ENCODE assay signal across 8 mouse cellular contexts in the genomic region with DNA sequence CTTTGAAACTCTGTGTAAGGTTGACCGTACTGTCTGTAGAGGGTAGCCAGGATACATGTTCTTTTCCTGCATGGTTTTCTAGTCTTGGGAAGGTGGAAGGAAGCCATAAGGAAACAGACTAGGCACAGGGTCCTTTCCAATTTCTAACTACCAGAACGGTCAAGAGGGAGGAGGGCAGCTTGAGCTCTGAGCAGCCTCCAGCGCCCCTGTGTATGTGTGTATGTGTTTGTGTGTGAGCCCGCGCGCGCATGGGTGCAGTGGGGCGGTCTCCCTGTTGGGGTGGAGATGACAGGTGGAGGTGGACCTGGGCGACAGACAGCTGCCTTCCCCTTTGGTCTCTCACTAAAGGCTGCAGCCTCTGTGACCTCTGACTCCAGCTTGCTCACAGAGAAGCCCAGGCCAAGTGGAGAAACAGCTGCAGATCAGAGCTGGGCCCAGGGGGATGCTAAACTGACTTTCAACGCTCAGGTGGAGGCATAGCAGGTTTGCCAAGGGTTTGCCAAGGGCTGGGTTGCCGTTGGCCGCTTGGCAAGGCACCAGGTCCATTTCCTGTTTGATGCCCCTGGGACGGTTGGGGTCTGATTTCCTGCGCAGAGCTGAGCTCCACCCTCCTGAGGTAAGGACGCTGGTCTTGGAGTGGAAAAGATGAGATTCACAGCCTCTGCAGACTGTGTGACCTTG. TPM values are rescaled to one million over a fixed set of nuclear protein-coding genes. Genes with fewer than 3 reads are reported as not detected.
DNase-seq lines count a peak whose midpoint lies in the region; ATAC-seq and TF ChIP-seq lines count a peak whose summit lies in the region.

No protein-coding gene starts in this region.

- peaks cover 28% of the 10 kb centered on the region for H3K27me3 ChIP-seq in G1E (ENCODE audit: insufficient read depth, low read length)
- H3K27me3 ChIP-seq in intestine, embryonic 14.5 days (replicated peaks; ENCODE audit: control insufficient read depth, insufficient read depth, low read length) = 0 out of 2 replicates have a peak, but pooled peaks cover 3% of the 10 kb centered on the region
- no peaks in the 10 kb centered on the region for H3K27me3 ChIP-seq in lung, embryonic 14.5 days (ENCODE audit: insufficient read depth, low read length)
- H3K27me3 ChIP-seq in neural tube, embryonic 14.5 days (ENCODE audit: control insufficient read depth, insufficient read depth, low read length) = no peaks in the 10 kb centered on the region

- no peak overlapping the region for H3K27ac ChIP-seq in intestine, embryonic 14.5 days (ENCODE audit: low read depth)
- H3K27ac ChIP-seq in lung, embryonic 14.5 days (ENCODE audit: low read depth) = no peak overlapping the region; the same call in 1 of the 2 replicates
- no peak overlapping the region for H3K27ac ChIP-seq in neural tube, embryonic 14.5 days (ENCODE audit: low read depth, low read length)

- 38% methylated on average over 15 of the region's 15 CpGs for WGBS in intestine, embryonic 14.5 days
- 31% methylated on average over 15 of the region's 15 CpGs for WGBS in lung, embryonic 14.5 days
- WGBS in neural tube, embryonic 14.5 days = 16% methylated on average over 15 of the region's 15 CpGs

- DNase-seq in 416B (ENCODE audit: low read depth) (peak; percentile 42), G1E (ENCODE audit: low spot score) (no peak)
- peak; percentile 63 for DNase-seq in gastrocnemius, postnatal 14 days
- peak; percentile 56 for DNase-seq in intestine, embryonic 14.5 days (ENCODE audit: low spot score)
- DNase-seq in lung, embryonic 14.5 days = no peak
- no peak for DNase-seq in layer of hippocampus, postnatal 25 days (ENCODE audit: extremely low spot score in 1 of 2, low spot score in 1 of 2)
- no peak for DNase-seq in retina, embryonic 14.5 days (ENCODE audit: low spot score)

- peaks cover 40% of the 10 kb centered on the region for H3K4me1 ChIP-seq in G1E (ENCODE audit: insufficient read depth, low read depth, low read length)
- H3K4me1 ChIP-seq in intestine, embryonic 14.5 days (replicated peaks; ENCODE audit: control insufficient read depth, insufficient read depth, low read length) = peaks cover 27% of the 10 kb centered on the region
- peaks cover 16% of the 10 kb centered on the region for H3K4me1 ChIP-seq in lung, embryonic 14.5 days (ENCODE audit: insufficient read depth)
- peaks cover 34% of the 10 kb centered on the region for H3K4me1 ChIP-seq in neural tube, embryonic 14.5 days (ENCODE audit: control insufficient read depth, insufficient read depth, low read length)

- H3K4me3 ChIP-seq in G1E (ENCODE audit: low read depth, low read length) = peak overlapping the region; percentile 79
- peak overlapping the region; percentile 84 for H3K4me3 ChIP-seq in intestine, embryonic 14.5 days (ENCODE audit: low read depth, low read length)
- H3K4me3 ChIP-seq in lung, embryonic 14.5 days (ENCODE audit: low read depth, low read length) = peak overlapping the region; percentile 83
- peak overlapping the region; percentile 60 for H3K4me3 ChIP-seq in neural tube, embryonic 14.5 days (ENCODE audit: low read depth, low read length)

- no peaks in the 10 kb centered on the region for H3K9me3 ChIP-seq in G1E (replicated peaks)
- H3K9me3 ChIP-seq in intestine, embryonic 14.5 days (ENCODE audit: control insufficient read depth, low read length) = no peaks in the 10 kb centered on the region
- H3K9me3 ChIP-seq in lung, embryonic 14.5 days (ENCODE audit: low read depth, low read length) = no peaks in the 10 kb centered on the region
- H3K9me3 ChIP-seq in neural tube, embryonic 14.5 days (ENCODE audit: control insufficient read depth, low read length) = no peaks in the 10 kb centered on the region

- peak overlapping the region; percentile 92 for H3K4me2 ChIP-seq in intestine, embryonic 14.5 days (ENCODE audit: low read length)
- peak overlapping the region; percentile 93 for H3K4me2 ChIP-seq in lung, embryonic 14.5 days
- H3K4me2 ChIP-seq in neural tube, embryonic 14.5 days (ENCODE audit: low read depth, low read length) = peak overlapping the region; percentile 87

- no peak for ATAC-seq in G1E (ENCODE audit: extremely low read depth, insufficient number of reproducible peaks, low FRiP score, poor library complexity, severe bottlenecking)
- no peak for ATAC-seq in intestine, embryonic 14.5 days (replicated peaks; ENCODE audit: low FRiP score, low TSS enrichment, low read depth)
- ATAC-seq in lung, embryonic 14.5 days (ENCODE audit: insufficient read depth) = no peak
- ATAC-seq in neural tube, embryonic 14.5 days (ENCODE audit: low read depth) = no peak

- TF ChIP-seq CTCF in G1E (IDR thresholded peaks at IDR 0.05; ENCODE audit: low read depth, low read length) = no peak
- no peak for TF ChIP-seq CTCF in lung, embryonic 14.5 days (IDR thresholded peaks at IDR 0.05; ENCODE audit: low read depth)

- peaks cover 37% of the 10 kb centered on the region for H3K36me3 ChIP-seq in G1E (replicated peaks)
- no peaks in the 10 kb centered on the region for H3K36me3 ChIP-seq in intestine, embryonic 14.5 days (ENCODE audit: control insufficient read depth, insufficient read depth, low read length)
- H3K36me3 ChIP-seq in lung, embryonic 14.5 days (ENCODE audit: insufficient read depth) = no peaks in the 10 kb centered on the region
- H3K36me3 ChIP-seq in neural tube, embryonic 14.5 days (ENCODE audit: control insufficient read depth, insufficient read depth, low read length) = no peaks in the 10 kb centered on the region

- intact Hi-C loops in gastrocnemius, postnatal 14 days (cut with DNase I; ENCODE audit: low total_unique reads) = no loop called here

- peak overlapping the region; percentile 94 for H3K9ac ChIP-seq in intestine, embryonic 14.5 days (ENCODE audit: low read length)
- peak overlapping the region; percentile 89 for H3K9ac ChIP-seq in lung, embryonic 14.5 days
- peak overlapping the region; percentile 74; the same call in 1 of the 2 replicates for H3K9ac ChIP-seq in neural tube, embryonic 14.5 days (replicated peaks; ENCODE audit: low read depth, low read length)

RNA-seq across cellular contexts. Expression of gene Trak1, which starts 1.2 kb away (rescaled TPM):
- 35.3 and 35.7 TPM in 2 replicates for total RNA-seq in G1E (2014; fragmentation: Nextera tagmentation)
- 13.6 and 14.6 TPM in 2 replicates for total RNA-seq in G1E (2017)
- polyA plus RNA-seq in G1E (2012) = 20.2 and 21.3 TPM in 2 replicates
- total RNA-seq in gastrocnemius, postnatal 14 days (2021) = 100 to 1,000 TPM; 167 to 178 TPM
- polyA plus RNA-seq in intestine, embryonic 14.5 days (2014; fragmentation: Nextera tagmentation; extraction: Ambion mirVana) = 23.4 and 26.1 TPM in 2 replicates
- 20.8 and 20.9 TPM in 2 replicates for polyA plus RNA-seq in lung, embryonic 14.5 days (2014; fragmentation: Nextera tagmentation; extraction: Ambion mirVana)
- polyA plus RNA-seq in neural tube, embryonic 14.5 days (2014; fragmentation: Nextera tagmentation; extraction: Ambion mirVana) = 58.6 and 60.0 TPM in 2 replicates
- total RNA-seq in layer of hippocampus, postnatal 25 days (2021) = 100 to 1,000 TPM; 223 to 246 TPM

RNA-seq across cellular contexts. Expression of gene Ulk4, which starts 21.6 kb away (rescaled TPM):
- total RNA-seq in G1E (2014; fragmentation: Nextera tagmentation) (1.3 and 1.6 TPM in 2 replicates), G1E (2017) (3.2 and 3.8 TPM in 2 replicates)
- 0.52 and 0.64 TPM in 2 replicates for polyA plus RNA-seq in G1E (2012)
- total RNA-seq in gastrocnemius, postnatal 14 days (2021) = under 1 TPM; 0.31 to 0.41 TPM
- 113 and 122 TPM in 2 replicates for polyA plus RNA-seq in intestine, embryonic 14.5 days (2014; fragmentation: Nextera tagmentation; extraction: Ambion mirVana)
- 123 and 125 TPM in 2 replicates for polyA plus RNA-seq in lung, embryonic 14.5 days (2014; fragmentation: Nextera tagmentation; extraction: Ambion mirVana)
- polyA plus RNA-seq in neural tube, embryonic 14.5 days (2014; fragmentation: Nextera tagmentation; extraction: Ambion mirVana) = 65.5 and 86.7 TPM in 2 replicates
- total RNA-seq in layer of hippocampus, postnatal 25 days (2021) = 1 to 10 TPM; 7.4 to 8.6 TPM

Comparison
In these comparisons a context has a peak if more than half of its experiments do, and no peak if none do; other contexts are left out.
1. DNase-seq: peak in 416B (single experiment), gastrocnemius, postnatal 14 days (single experiment) and intestine, embryonic 14.5 days (single experiment); none in G1E (single experiment), lung, embryonic 14.5 days (single experiment), layer of hippocampus, postnatal 25 days (0 of 2) and retina, embryonic 14.5 days (single experiment).
2. RNA of gene Ulk4, which starts 21.6 kb away (polyA plus RNA-seq): 123 to 125 TPM in lung, embryonic 14.5 days, 113 to 122 TPM in intestine, embryonic 14.5 days and 65.5 to 86.7 TPM in neural tube, embryonic 14.5 days; 0.52 to 0.64 TPM in G1E; every median in the first group is over 10 times any median in the second.
3. Peak in every context shown above with its lines, with median percentiles within 50 percentile points of each other: H3K4me3 ChIP-seq, H3K4me2 ChIP-seq and H3K9ac ChIP-seq.